Comparison of ENCODE assay signal across 25 mouse cellular contexts in genomic region chr11:89982918-89983317, GRCm38 (mm10). TPM values are rescaled to one million over a fixed set of nuclear protein-coding genes. Genes with fewer than 3 reads are reported as not detected.
DNase-seq lines count a peak whose midpoint lies in the region; ATAC-seq and TF ChIP-seq lines count a peak whose summit lies in the region.
"Had no signal": no experiment of that assay in that cellular context is flagged by ENCODE, and none has a peak within 500 bp of the region (broad histone marks: within the 10 kb centered on the region; RNA-seq: fewer than 3 reads in every experiment).

No protein-coding gene starts in this region.

- H3K27ac ChIP-seq in forebrain, postnatal 0 days (ENCODE audit: low read depth, low read length), result no peak overlapping the region
- no peak overlapping the region for H3K27ac ChIP-seq in forebrain, embryonic 15.5 days (replicated peaks)
- no peak overlapping the region for H3K27ac ChIP-seq in kidney, postnatal 0 days
- H3K27ac ChIP-seq in lung, postnatal 0 days (ENCODE audit: low read length), result no peak overlapping the region
- H3K27ac ChIP-seq in MEL (ENCODE audit: control insufficient read depth, low read depth, low read length), result peak overlapping the region; percentile 51
- H3K27ac ChIP-seq: embryonic facial prominence, embryonic 15.5 days; forebrain, embryonic 10.5 days; heart, adult 2 months; heart, embryonic 15.5 days; hindbrain, embryonic 10.5 days; hindbrain, embryonic 15.5 days had no signal

- no peaks in the 10 kb centered on the region for H3K9me3 ChIP-seq in forebrain, postnatal 0 days (ENCODE audit: low read length)
- no peaks in the 10 kb centered on the region for H3K9me3 ChIP-seq in forebrain, embryonic 15.5 days
- no peaks in the 10 kb centered on the region for H3K9me3 ChIP-seq in kidney, postnatal 0 days (replicated peaks; ENCODE audit: low read length)
- no peaks in the 10 kb centered on the region for H3K9me3 ChIP-seq in lung, postnatal 0 days (ENCODE audit: low read length)
- H3K9me3 ChIP-seq in MEL (replicated peaks; ENCODE audit: insufficient read depth, low read length), result no peaks in the 10 kb centered on the region
- H3K9me3 ChIP-seq: embryonic facial prominence, embryonic 15.5 days; forebrain, embryonic 10.5 days; heart, embryonic 15.5 days; hindbrain, embryonic 10.5 days; hindbrain, embryonic 15.5 days had no signal

- peak; percentile 45 for TF ChIP-seq RAD21 in MEL (IDR thresholded peaks at IDR 0.05; ENCODE audit: low read depth, low read length)

- no peak overlapping the region for H3K9ac ChIP-seq in forebrain, postnatal 0 days
- H3K9ac ChIP-seq in forebrain, embryonic 15.5 days (replicated peaks), result no peak overlapping the region
- no peak overlapping the region for H3K9ac ChIP-seq in kidney, postnatal 0 days (ENCODE audit: low read depth, low read length)
- H3K9ac ChIP-seq in lung, postnatal 0 days (replicated peaks; ENCODE audit: low read depth), result no peak overlapping the region
- H3K9ac ChIP-seq in MEL (ENCODE audit: control insufficient read depth, low read depth, low read length, poor library complexity, severe bottlenecking), result no peak overlapping the region
- H3K9ac ChIP-seq: embryonic facial prominence, embryonic 15.5 days; heart, embryonic 15.5 days; hindbrain, embryonic 15.5 days had no signal

- no peaks in the 10 kb centered on the region for H3K27me3 ChIP-seq in forebrain, postnatal 0 days (ENCODE audit: insufficient read depth, low read length)
- no peaks in the 10 kb centered on the region for H3K27me3 ChIP-seq in forebrain, embryonic 15.5 days
- no peaks in the 10 kb centered on the region for H3K27me3 ChIP-seq in kidney, postnatal 0 days (ENCODE audit: insufficient read depth, low read length)
- H3K27me3 ChIP-seq in lung, postnatal 0 days (replicated peaks; ENCODE audit: insufficient read depth, low read length), result no peaks in the 10 kb centered on the region
- H3K27me3 ChIP-seq in MEL (ENCODE audit: control insufficient read depth in 1 of 2, insufficient read depth in 2 of 2, low read length in 2 of 2), result no peaks in the 10 kb centered on the region
- H3K27me3 ChIP-seq: embryonic facial prominence, embryonic 15.5 days; heart, embryonic 15.5 days had no signal

- TF ChIP-seq EP300 in lung, postnatal 0 days (IDR thresholded peaks at IDR 0.05), result no peak
- peak; percentile 38 to 57; a peak in 3 of 4 replicates for TF ChIP-seq EP300 in MEL (IDR thresholded peaks at IDR 0.05; ENCODE audit: low read depth in 1 of 2, low read length in 2 of 2)

- ATAC-seq in forebrain, postnatal 0 days, result no peak
- no peak for ATAC-seq in forebrain, embryonic 15.5 days (replicated peaks)
- ATAC-seq in kidney, postnatal 0 days (replicated peaks; ENCODE audit: low FRiP score, low read depth), result no peak
- ATAC-seq in lung, postnatal 0 days, result no peak
- ATAC-seq: forebrain, embryonic 14.5 days had no signal

- H3K36me3 ChIP-seq in forebrain, postnatal 0 days (ENCODE audit: insufficient read depth), result no peaks in the 10 kb centered on the region
- no peaks in the 10 kb centered on the region for H3K36me3 ChIP-seq in forebrain, embryonic 15.5 days
- no peaks in the 10 kb centered on the region for H3K36me3 ChIP-seq in kidney, postnatal 0 days (ENCODE audit: insufficient read depth, low read length)
- H3K36me3 ChIP-seq in lung, postnatal 0 days (ENCODE audit: insufficient read depth, low read length), result no peaks in the 10 kb centered on the region
- peaks cover 0 to 69% of the 10 kb centered on the region in 2 experiments; a peak in 2 of 4 replicates for H3K36me3 ChIP-seq in MEL (ENCODE audit: control insufficient read depth in 1 of 2, insufficient read depth in 2 of 2, low read length in 2 of 2)
- H3K36me3 ChIP-seq: embryonic facial prominence, embryonic 15.5 days; forebrain, embryonic 10.5 days; heart, embryonic 15.5 days; hindbrain, embryonic 10.5 days; hindbrain, embryonic 15.5 days had no signal

- 0 out of 2 replicates have a peak, but pooled peaks have one; percentile 12 for TF ChIP-seq CTCF in forebrain, postnatal 0 days (IDR thresholded peaks at IDR 0.05; ENCODE audit: low read depth)
- TF ChIP-seq CTCF in kidney, postnatal 0 days (IDR thresholded peaks at IDR 0.05; ENCODE audit: low read depth), result peak; percentile 24; the same call in 1 of the 2 replicates
- TF ChIP-seq CTCF in lung, postnatal 0 days (IDR thresholded peaks at IDR 0.05), result 0 out of 2 replicates have a peak, but pooled peaks have one; percentile 10
- no peak for TF ChIP-seq CTCF in lung, adult 2 months (IDR thresholded peaks at IDR 0.05; ENCODE audit: insufficient read depth, low read length)
- TF ChIP-seq CTCF in MEL (IDR thresholded peaks at IDR 0.05 in 2 of 3, conservative IDR thresholded peaks at IDR 0.05 in 1 of 3; ENCODE audit: control insufficient read depth in 1 of 3, insufficient read depth in 1 of 3, low read depth in 2 of 3, low read length in 3 of 3, poor library complexity in 1 of 3, severe bottlenecking in 1 of 3), result peak; percentile 12 to 59 (median 26); a peak in 3 of 6 replicates

- 72% methylated on average over 2 of the region's 2 CpGs for WGBS in forebrain, postnatal 0 days
- 72% methylated on average over 2 of the region's 2 CpGs for WGBS in forebrain, embryonic 15.5 days
- 70% methylated on average over 2 of the region's 2 CpGs for WGBS in kidney, postnatal 0 days
- 68% methylated on average over 2 of the region's 2 CpGs for WGBS in lung, postnatal 0 days
- WGBS in lung, adult 2 months, result 73% methylated on average over 2 of the region's 2 CpGs

- no peak overlapping the region for H3K4me2 ChIP-seq in forebrain, postnatal 0 days (ENCODE audit: low read depth)
- no peak overlapping the region for H3K4me2 ChIP-seq in forebrain, embryonic 15.5 days (replicated peaks)
- no peak overlapping the region for H3K4me2 ChIP-seq in kidney, postnatal 0 days (ENCODE audit: low read length)
- H3K4me2 ChIP-seq in lung, postnatal 0 days (replicated peaks; ENCODE audit: low read depth, low read length), result no peak overlapping the region
- H3K4me2 ChIP-seq: embryonic facial prominence, embryonic 15.5 days; heart, embryonic 11.5 days; heart, embryonic 15.5 days; hindbrain, embryonic 15.5 days had no signal

- no peaks in the 10 kb centered on the region for H3K4me1 ChIP-seq in forebrain, postnatal 0 days (ENCODE audit: insufficient read depth)
- H3K4me1 ChIP-seq in forebrain, embryonic 15.5 days, result peaks cover 10% of the 10 kb centered on the region; the same call in 1 of the 2 replicates
- H3K4me1 ChIP-seq in kidney, postnatal 0 days (replicated peaks; ENCODE audit: insufficient read depth, low read length), result peaks cover 10% of the 10 kb centered on the region; the same call in 1 of the 2 replicates
- H3K4me1 ChIP-seq in lung, postnatal 0 days (ENCODE audit: insufficient read depth, low read depth, low read length), result peaks cover 3% of the 10 kb centered on the region; the same call in 1 of the 2 replicates
- peaks cover 11% of the 10 kb centered on the region for H3K4me1 ChIP-seq in lung, adult 2 months (ENCODE audit: control insufficient read depth, insufficient read depth, low read length)
- H3K4me1 ChIP-seq in MEL (ENCODE audit: control insufficient read depth in 1 of 2, insufficient read depth in 2 of 2, low read length in 2 of 2), result peaks cover 38 to 71% of the 10 kb centered on the region in 2 experiments

- DNase-seq in forebrain, postnatal 0 days, result no peak
- DNase-seq in kidney, postnatal 0 days (ENCODE audit: low spot score), result no peak
- DNase-seq in kidney, postnatal 36 days, result no peak
- DNase-seq in lung, postnatal 0 days (ENCODE audit: low spot score), result no peak
- DNase-seq in lung, adult 2 months, result no peak
- peak; percentile 74 for DNase-seq in MEL (ENCODE audit: low read depth, low spot score)
- no peak for DNase-seq in cerebellum, postnatal 10 days
- DNase-seq: adrenal gland, adult 8-10 months; adrenal gland, postnatal 36 days; cerebellum, adult 2 months; cerebellum, postnatal 14 days; embryo, embryonic 11 days; gastrocnemius, postnatal 10 days; heart, adult 2 months; heart, postnatal 14 days had no signal

- TF ChIP-seq POLR2A in lung, adult 2 months (IDR thresholded peaks at IDR 0.05; ENCODE audit: borderline replicate concordance, extremely low read depth, low read depth, low read length), result no peak
- TF ChIP-seq POLR2A in MEL (IDR thresholded peaks at IDR 0.05; ENCODE audit: control insufficient read depth in 1 of 2, insufficient read depth in 1 of 2, low read depth in 1 of 2, low read length in 2 of 2, poor library complexity in 1 of 2), result no peak

- no peak overlapping the region for H3K4me3 ChIP-seq in forebrain, postnatal 0 days (ENCODE audit: low read depth, low read length)
- no peak overlapping the region for H3K4me3 ChIP-seq in forebrain, embryonic 15.5 days
- H3K4me3 ChIP-seq in kidney, postnatal 0 days (replicated peaks; ENCODE audit: low read depth, low read length), result no peak overlapping the region
- H3K4me3 ChIP-seq in lung, postnatal 0 days (ENCODE audit: low read depth, low read length), result no peak overlapping the region
- no peak overlapping the region for H3K4me3 ChIP-seq in lung, adult 2 months (replicated peaks; ENCODE audit: extremely low read depth, low read depth, low read length)
- H3K4me3 ChIP-seq in MEL (ENCODE audit: control insufficient read depth in 1 of 2, insufficient read depth in 1 of 2, low read depth in 2 of 2, low read length in 2 of 2), result no peak overlapping the region
- H3K4me3 ChIP-seq: embryonic facial prominence, embryonic 15.5 days; erythroblast, embryonic 14.5 days; forebrain, embryonic 10.5 days; heart, adult 2 months; heart, embryonic 15.5 days; hindbrain, embryonic 10.5 days; hindbrain, embryonic 15.5 days had no signal

- H3K79me2 ChIP-seq in MEL (ENCODE audit: control insufficient read depth, insufficient read depth, low read length, poor library complexity), result no peaks in the 10 kb centered on the region

RNA-seq across cellular contexts. Expression of gene Pctp, which starts 19.8 kb away (rescaled TPM):
- 0.52 and 0.62 TPM in 2 replicates for total RNA-seq in forebrain, postnatal 0 days (2014; rRNA removed)
- 0.60 and 0.99 TPM in 2 replicates for polyA plus RNA-seq in forebrain, postnatal 0 days (2015; fragmentation: Nextera tagmentation; extraction: Ambion mirVana)
- 0.97 and 1.4 TPM in 2 replicates for polyA plus RNA-seq in forebrain, embryonic 15.5 days (2015; fragmentation: Nextera tagmentation; extraction: Ambion mirVana)
- 11.7 and 13.9 TPM in 2 replicates for polyA plus RNA-seq in kidney, postnatal 0 days (2015; fragmentation: Nextera tagmentation; extraction: Ambion mirVana)
- polyA plus RNA-seq in lung, postnatal 0 days (2015; fragmentation: Nextera tagmentation; extraction: Ambion mirVana), result 11.0 and 11.5 TPM in 2 replicates
- 3.0 and 3.1 TPM in 2 replicates for polyA plus RNA-seq in lung, adult 2 months (2012; rRNA removed)
- total RNA-seq in MEL (2012; rRNA removed), result 6.4 and 7.3 TPM in 2 replicates
- 10 to 100 TPM in 1 of 2 experiments, not detected in 1; 10.2 TPM for polyA plus RNA-seq in MEL (2012; ENCODE audit: insufficient read depth in 1 of 2, insufficient read length in 2 of 2, low read depth in 1 of 2, low replicate concordance in 2 of 2, missing spikeins in 1 of 2)

RNA-seq across cellular contexts. Expression of gene Tmem100, which starts 47.2 kb away (rescaled TPM):
- total RNA-seq in forebrain, postnatal 0 days (2014; rRNA removed), result 7.7 and 13.5 TPM in 2 replicates
- 8.8 and 11.3 TPM in 2 replicates for polyA plus RNA-seq in forebrain, postnatal 0 days (2015; fragmentation: Nextera tagmentation; extraction: Ambion mirVana)
- 5.3 and 5.7 TPM in 2 replicates for polyA plus RNA-seq in forebrain, embryonic 15.5 days (2015; fragmentation: Nextera tagmentation; extraction: Ambion mirVana)
- polyA plus RNA-seq in kidney, postnatal 0 days (2015; fragmentation: Nextera tagmentation; extraction: Ambion mirVana), result 37.3 and 37.9 TPM in 2 replicates
- 266 and 283 TPM in 2 replicates for polyA plus RNA-seq in lung, postnatal 0 days (2015; fragmentation: Nextera tagmentation; extraction: Ambion mirVana)
- 169 and 219 TPM in 2 replicates for polyA plus RNA-seq in lung, adult 2 months (2012; rRNA removed)
- total RNA-seq in MEL (2012; rRNA removed), result not detected in 2 replicates
- not detected for polyA plus RNA-seq in MEL (2012; ENCODE audit: insufficient read depth in 1 of 2, insufficient read length in 2 of 2, low read depth in 1 of 2, low replicate concordance in 2 of 2, missing spikeins in 1 of 2)
- polyA plus RNA-seq: C2C12; erythroblast, embryonic 14.5 days had no signal
